Mouse (Mus musculus) adrenal gland (tissue): ENCODE results near the gene Prodh2.

Source experiments
- intact Hi-C: fragments of 180-260 bp; cut with DNase I; formaldehyde crosslinking; loops from one replicate; pipeline ENCODE4 v1.15.1; 2025
- microRNA-seq, 2 experiments: library from miRNA; unstranded; fragments of <30 nt; microRNA quantifications; one replicate each; pipeline ENCODE4; 2019

Gene Prodh2

DNA sequence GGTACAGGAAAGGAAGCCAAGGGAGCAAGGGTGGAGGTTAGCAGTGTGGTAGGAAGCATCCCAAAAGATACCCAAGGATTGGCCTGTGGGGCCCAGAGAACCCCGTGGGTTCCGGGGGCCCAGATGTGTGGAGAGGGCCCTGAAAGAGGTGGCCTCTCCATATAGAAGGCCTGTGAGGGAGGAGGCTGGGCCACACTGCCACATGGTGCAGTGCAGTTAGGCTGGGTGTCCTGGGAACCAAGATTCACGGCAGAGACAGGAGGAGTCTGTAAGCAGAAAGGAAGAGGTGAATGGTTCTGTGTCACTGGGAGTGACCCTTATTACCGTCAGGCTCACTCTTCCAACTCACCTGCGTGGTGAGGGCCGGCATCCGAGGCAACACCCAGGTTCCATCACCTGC, 47.1 kb downstream of the Prodh2 start:
- intact Hi-C loops, result no loop called here

DNA sequence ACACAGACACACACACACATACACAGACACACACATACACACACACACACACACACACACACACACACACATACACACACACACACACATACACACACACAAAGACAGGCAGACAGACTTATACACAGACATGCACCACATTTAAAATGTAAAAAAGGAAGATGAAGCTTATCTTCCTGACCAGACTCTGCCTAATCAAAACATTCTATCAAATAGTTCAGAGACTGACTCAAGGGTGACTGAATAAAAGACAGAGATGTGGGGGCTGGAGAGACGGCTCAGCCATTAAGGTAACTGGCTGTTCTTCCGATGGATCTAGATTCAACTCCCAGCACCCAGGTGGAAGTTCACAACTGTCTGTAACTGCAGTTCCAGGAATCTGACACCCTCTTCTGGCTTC, 50.9 kb downstream of the Prodh2 start:
- intact Hi-C loops, result no loop called here

DNA sequence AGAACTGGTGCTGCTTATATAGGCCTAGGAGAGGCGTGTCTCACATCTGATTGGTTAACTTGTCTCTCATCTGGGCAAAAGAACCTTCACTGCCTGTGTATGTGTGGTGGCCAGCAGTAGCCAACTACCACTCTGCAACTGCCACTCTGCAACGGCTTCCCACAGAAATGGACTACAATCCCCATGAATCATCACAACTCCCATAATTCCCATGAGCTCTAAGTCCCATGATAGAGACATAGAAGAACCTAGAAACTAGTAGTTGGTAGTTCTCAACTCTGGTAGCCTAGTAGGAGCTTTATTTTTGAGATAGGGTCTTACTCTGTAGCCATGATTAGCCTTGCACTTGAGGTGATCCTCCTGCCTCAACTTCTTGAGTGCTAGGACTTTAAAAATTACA, 56.5 kb downstream of the Prodh2 start:
- intact Hi-C loops, result no loop called here

DNA sequence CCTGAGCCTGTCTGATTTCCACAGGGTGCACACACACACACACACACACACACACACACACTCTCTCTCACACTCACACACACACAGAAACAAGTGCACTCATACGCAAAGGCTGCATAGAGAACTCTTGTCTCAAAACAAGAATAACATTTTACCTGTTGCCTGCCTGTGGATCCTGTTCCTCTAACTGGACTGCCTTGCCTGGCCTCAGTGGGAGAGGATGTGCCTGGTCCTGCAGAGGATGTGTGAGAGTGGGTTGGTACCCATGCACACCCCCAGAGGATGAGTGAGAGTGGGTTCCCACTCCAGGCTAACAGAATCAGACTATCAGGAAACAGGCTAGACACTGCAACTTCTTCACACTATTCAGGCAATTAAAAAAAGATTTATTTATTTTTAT, 57.2 kb downstream of the Prodh2 start:
- intact Hi-C loops, result no loop called here

DNA sequence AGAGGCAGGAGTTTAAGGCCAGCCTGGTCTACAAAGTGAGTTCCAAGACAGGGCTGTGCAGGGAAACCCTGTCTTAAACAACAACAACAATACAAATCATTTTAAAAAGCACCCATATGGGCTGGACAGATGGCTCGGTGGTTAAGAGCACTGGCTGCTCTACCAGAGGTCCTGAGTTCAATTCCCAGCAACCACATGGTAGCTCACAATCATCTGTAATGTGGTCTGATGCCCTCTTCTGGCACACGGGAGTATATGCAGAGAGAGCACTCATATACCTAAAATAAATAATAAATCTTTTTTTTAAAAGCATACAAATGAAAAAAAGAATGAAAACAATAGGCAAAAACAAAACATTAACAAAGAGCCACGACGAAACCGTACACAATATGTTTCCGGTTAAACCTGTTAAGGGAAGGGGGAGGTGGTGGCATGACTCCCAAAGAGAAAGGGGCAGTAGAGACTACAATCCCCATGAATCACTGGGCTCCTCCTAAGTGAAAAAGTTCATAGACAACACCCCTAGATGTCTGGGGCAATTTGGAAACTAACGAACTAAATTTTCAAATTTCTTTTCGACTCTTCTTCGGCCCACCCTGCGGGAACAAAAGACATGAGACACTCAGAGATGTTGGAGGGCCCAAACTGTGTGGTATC, 58.2 kb downstream of the Prodh2 start:
- intact Hi-C loops, result no loop called here

DNA sequence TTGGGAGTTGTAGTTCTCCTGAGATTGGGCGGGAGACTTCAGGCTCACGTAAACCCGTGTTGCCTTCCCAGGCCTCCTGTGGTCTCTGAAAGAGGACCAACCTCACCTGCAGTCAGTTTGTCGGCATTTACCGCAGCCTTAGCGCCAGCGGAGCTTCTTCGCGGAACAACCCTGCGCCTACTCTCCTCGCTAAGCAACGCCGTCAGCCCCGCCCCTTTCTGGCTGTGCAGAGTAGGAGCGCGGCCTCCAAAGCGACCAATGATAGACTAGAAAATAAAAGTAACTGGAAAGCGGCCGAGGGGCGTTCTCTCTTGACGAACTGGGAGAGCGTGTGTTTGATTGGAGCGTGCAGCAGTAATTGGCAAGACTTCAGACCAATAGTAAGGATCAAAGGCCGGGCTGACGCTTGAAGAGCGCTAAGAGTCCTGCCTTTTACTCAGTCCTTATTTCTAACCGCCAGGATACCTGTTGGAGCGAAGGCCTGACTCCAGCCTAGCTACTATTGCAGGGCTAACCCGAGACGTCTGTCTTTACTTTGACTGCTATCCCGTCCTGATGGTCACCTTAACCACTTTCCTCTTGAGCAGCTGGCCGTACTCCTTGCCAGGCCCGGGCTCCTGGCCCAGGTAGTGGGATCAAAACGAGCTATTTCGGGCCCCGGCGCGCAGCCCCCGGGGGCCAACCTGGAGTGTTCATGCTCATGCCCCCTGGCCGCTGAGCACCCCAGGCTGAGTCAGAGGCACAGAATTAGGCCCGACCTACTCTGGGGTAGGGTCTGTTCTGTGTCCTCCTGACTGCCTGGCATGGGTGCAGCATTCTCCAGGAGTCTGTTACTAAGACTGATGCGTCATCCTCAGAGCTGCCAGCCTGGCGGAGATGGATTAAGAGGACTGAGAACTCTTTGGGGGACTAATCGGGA, 58.9 kb downstream of the Prodh2 start, which contains the start of the genes Hspb6 and Proser3:
Gene Hspb6 (plus strand): TSS at position 77 of the 919 bp plus-strand sequence.
Gene Proser3 (minus strand): TSS at position 198 of the 919 bp plus-strand sequence.
- intact Hi-C loops, result no loop called here

DNA sequence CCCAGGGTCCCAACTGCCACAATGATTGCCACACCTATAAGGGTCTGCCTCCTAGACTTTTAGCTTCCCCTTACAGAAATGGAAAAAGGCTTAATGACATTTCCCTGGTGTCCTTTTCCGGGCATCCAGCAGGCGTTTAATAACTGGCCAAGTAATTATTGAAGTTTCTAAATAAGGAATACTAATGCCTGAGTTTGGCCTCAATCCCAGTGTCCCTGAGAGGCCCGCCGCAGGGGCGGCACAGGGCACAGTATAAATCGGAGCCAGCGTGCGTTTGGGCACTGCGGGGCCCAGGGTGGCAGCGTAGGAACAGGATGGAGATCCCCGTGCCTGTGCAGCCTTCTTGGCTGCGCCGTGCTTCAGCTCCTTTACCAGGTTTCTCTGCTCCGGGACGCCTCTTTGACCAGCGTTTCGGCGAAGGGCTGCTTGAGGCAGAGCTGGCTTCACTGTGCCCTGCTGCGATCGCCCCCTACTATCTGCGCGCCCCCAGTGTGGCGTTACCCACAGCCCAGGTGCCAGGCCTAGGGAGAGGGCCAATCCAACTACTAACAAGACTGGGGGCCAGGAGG, 59.7 kb downstream of the Prodh2 start:
- intact Hi-C loops, result no loop called here

DNA sequence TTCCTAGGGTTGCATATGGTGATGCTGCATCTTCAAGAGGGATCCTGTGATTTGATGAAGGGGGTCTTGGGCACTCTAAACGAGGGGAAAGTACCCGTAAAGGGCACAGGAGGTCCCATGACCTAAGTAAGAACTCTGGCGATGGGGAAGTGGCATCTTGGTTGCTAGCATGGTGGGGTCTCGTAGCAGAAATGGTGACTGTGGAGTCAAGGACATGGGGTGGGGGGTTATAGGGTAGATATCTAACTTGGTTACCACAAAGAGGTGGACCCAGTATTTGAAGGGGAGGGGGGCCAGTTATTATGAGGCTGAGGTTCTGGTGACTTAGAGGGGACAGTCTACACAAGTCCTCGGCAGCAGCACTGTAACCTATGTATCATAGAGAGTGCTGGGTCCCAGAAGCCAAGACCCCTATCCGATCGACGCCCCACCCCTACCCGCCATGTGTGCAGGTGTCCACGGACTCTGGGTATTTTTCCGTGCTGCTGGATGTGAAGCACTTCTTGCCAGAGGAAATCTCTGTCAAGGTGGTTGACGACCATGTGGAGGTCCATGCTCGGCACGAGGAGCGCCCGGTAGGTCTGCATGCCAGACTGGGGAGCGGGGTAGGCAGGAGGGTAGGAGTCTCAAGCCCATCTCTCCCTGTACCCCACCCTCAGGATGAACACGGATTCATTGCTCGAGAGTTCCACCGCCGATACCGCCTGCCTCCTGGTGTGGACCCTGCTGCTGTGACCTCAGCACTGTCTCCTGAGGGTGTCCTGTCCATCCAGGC, 60.6 kb downstream of the Prodh2 start:
- intact Hi-C loops, result no loop called here

DNA sequence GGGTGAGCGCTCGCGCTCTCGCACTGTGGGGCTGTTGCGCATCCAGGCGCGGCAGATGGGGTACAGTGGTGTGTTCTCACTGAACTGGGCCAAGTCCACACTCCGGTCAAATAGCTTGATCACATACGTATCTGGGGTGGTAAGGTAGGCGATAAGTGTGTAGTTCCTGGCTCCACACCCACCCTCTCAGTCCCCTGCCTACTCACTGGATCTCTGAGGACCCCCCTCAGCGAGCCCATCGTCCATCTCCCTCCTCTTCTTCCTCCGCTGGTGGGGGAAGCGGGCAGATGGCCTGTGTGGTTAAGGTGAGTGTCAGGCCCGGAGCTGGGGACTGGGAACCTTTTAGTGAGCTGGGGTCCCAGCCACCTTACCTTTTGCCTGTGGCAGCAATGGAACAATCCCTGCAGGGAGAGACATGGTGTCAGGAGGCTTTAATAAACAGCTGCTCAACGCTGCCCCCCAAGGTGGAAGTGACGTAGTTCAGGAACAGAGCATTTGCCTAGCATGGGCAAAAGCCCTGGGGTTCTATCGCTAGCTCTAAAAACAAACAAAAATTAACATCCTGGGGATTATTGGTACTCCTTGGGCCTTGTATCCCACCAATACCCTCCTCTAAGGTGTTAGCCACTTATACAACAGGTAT, 63.6 kb downstream of the Prodh2 start:
- intact Hi-C loops, result no loop called here

DNA sequence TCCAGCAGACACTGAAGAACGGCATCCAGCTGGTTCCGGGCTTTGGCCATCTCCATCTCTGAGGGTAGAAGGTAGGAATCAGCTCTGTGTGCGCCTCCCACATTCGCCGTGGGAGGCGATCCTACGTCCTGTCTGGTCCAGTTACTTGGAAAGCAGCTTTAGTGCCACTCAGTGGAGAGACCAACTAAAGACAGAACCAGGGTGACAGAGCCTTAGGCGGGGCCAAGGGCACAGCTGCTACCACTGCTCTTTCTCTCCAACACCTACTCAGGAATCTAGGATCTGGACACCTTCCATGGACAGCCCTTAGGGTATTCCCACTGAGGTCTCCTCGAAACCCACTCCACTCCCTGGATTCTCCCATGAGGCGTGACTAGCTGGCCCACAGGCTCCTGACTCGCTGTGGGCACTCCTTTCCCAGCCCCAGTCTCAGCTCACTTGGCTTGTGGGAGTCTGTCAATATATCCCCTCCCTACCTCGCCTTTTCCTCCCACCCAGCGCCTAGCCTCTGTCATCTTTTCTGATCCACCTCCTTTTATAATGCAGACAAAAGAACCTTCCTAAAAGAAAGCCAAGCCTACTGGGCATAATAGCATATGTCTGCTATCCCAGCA, 64.6 kb downstream of the Prodh2 start:
- intact Hi-C loops, result no loop called here

DNA sequence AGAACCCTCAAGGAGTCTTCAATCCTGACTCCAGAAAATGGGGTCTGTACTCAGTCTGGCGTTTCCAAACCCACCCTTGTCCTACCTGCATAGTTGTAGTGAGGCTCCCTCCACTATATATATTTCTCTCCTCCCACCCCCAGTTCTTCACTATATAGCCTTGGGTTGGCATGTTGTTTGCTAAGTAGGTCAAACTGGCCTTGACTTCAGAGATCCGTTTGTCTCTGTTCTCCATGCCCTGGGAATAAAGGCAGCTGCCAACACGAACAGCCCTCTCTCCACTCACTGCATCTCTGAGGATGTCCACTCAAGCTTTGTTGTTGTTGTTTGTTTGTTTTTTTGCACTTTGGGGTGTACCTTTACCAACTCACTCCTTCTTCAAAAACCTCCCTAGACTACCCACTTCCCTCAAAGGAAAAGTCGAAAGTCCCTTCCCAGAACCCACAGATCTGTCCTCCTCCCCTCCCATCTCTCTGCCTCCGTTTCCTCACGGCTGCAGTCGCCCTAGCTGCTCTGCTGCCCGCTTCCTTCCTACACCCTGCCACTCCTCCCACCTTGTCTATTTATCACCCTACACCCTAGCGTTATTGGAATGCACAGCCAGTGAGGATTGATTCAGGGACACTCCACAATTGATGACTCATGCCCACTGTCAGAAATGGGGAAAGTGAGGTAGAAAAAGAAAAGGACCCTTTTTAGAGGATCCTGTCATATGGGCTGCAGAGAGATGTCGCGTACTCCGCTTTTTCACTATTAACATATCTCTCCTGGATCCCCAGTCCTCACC, 65.4 kb downstream of the Prodh2 start:
- intact Hi-C loops, result no loop called here

DNA sequence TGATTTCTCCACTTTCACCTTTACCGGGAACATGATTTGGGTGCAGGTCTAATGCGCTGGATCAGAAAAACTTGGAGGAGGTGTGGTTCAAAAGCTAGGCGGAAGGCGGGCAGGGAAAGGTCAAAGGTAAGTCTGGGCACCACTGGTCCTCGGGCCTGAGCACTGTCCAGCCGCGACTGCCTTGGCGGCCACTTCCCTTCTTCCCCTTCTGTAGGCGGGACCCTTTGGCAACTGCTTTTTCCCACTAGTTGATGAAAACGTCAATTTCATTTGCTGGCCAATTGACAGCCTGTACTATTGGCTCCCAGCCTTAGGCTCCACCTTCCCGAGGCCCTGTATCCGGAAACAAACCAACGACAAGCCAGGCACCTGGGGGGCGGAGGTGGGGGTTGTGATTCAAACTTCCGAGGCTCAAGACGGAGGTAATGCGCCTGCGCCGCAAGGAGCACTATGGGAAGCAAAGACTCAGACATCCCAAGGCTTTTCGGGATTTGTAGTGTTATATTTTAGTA, 66.1 kb downstream of the Prodh2 start, which contains the start of gene Lin37:
Gene Lin37 (minus strand): TSS at position 396 of the 512 bp plus-strand sequence.
- intact Hi-C loops, result no loop called here

DNA sequence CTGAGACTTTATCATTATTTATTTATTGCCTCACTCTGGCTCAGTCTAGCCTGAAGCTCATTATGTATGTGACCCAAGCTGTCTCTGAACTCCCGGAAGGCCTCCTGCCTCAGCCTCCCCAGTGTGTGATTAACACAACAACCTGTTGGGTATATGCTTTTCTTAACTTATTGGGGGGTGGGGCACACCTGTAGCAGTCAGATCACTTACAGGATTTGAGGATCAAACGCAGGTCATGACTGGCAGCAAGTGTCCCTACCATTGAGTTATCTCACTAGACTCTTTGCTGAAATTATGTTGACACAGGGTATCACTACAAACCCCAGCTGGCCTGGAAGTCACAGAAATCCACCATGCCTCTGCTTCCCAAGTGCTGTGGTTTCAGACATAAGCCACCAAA, 66.9 kb downstream of the Prodh2 start:
- intact Hi-C loops, result no loop called here

DNA sequence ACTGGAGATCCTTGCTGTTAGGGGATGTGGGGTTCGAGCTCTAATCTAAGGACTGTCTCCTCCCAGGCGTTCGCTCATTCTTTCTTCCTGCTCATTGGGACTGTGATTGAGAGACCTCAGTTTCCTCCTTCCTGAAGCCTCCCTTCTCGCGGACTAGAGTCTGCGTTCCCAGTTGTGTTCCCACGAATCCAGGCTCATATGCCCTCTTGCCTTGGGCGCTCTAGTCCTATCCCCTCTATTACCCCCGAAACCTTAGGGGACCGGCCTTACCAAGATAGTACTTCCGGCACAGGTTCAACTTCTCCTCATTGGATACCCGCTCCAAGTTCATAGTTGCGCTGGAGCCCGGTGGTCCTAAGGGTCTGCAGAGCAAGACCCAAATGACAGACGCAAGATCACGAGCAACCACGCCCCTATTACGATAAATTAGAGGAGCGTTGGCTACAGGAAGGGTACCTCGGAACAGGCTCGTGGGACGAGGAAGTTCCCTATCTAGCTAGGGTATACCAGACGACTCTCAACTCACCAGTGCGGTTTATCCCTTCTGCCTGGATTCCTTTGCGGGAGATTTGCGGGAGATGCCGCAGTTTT, 69.2 kb downstream of the Prodh2 start:
- intact Hi-C loops, result no loop called here

Small RNA genes within 50 kb of the gene (microRNA-seq; reads per million reads assigned to microRNA genes)
- gene Gm38670, result 0.80 to 1.4 reads per million in 2 experiments
